Mouse (Mus musculus) spleen, embryonic (tissue): ENCODE measurements around the gene Gm6588.

Experiments
- CTCF ChIA-PET: fragments of 350-600 bp; sonication (Branson Sonifier 250); formaldehyde crosslinking; loops from one replicate; lab custom pipeline; 2022; lab: Charles Lee

Gene Gm6588

GRCm38 (mm10) chr5:112468986-112469581, 19.9 kb downstream of the Gm6588 start:
- CTCF ChIA-PET: no interaction called here

GRCm38 (mm10) chr5:112470144-112470543, 20.9 kb downstream of the Gm6588 start:
- CTCF ChIA-PET: no interaction called here

- CTCF ChIA-PET: no interaction called here
Measured at GRCm38 (mm10) chr5:112473453-112473852, 24.2 kb downstream of the Gm6588 start.

- CTCF ChIA-PET: no interaction called here
Measured at GRCm38 (mm10) chr5:112481946-112482410, 32.8 kb downstream of the Gm6588 start.

GRCm38 (mm10) chr5:112482551-112482950, 33.3 kb downstream of the Gm6588 start:
- CTCF ChIA-PET: no interaction called here

GRCm38 (mm10) chr5:112483030-112483429, 33.8 kb downstream of the Gm6588 start:
- CTCF ChIA-PET: no interaction called here

- CTCF ChIA-PET: no interaction called here
Measured at GRCm38 (mm10) chr5:112484924-112485715, 35.9 kb downstream of the Gm6588 start.

- CTCF ChIA-PET: interaction anchor here (0.6 kb wide), 1 partner anchor 29 kb away, joined by 7 read pairs; no protein-coding TSS in a partner anchor
Measured at GRCm38 (mm10) chr5:112486415-112486814, 37.2 kb downstream of the Gm6588 start.

- CTCF ChIA-PET: no interaction called here
Measured at GRCm38 (mm10) chr5:112487504-112487903, 38.3 kb downstream of the Gm6588 start.

GRCm38 (mm10) chr5:112488101-112488776, 39.0 kb downstream of the Gm6588 start:
- CTCF ChIA-PET: no interaction called here

GRCm38 (mm10) chr5:112491489-112491888, 42.3 kb downstream of the Gm6588 start:
- CTCF ChIA-PET: no interaction called here

- CTCF ChIA-PET: no interaction called here
Measured at GRCm38 (mm10) chr5:112493492-112493891, 44.3 kb downstream of the Gm6588 start.

GRCm38 (mm10) chr5:112496753-112497369, 47.6 kb downstream of the Gm6588 start:
- CTCF ChIA-PET: no interaction called here

GRCm38 (mm10) chr5:112498921-112499917, 50.0 kb downstream of the Gm6588 start:
- CTCF ChIA-PET: no interaction called here

- CTCF ChIA-PET: no interaction called here
Measured at GRCm38 (mm10) chr5:112499918-112500682, 50.9 kb downstream of the Gm6588 start.
